In the genomic region with DNA sequence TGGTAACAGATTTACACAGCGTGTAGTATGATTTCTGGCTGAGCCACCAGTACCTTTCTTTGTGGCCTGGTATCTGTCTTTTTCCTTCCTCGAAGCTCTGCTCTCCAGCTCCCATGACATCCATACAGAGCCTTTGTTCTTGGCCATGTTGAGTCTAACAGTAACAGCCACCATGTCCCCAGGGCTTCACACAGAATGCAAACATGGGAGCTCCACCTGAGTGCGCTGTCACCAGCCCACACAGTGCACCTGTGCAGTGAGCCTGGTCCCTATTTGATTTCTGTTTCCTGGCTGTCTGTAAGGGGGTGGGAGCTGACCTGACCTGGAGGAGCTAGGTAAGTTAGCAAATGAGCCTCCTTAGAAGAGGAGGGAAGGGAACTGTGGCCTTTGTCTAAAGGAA, we compare ENCODE assay signal across 23 mouse cellular contexts.
DNase-seq lines count a peak whose midpoint lies in the region; TF ChIP-seq lines count a peak whose summit lies in the region.
"Had no signal": no experiment of that assay in that cellular context is flagged by ENCODE, and none has a peak within 500 bp of the region (broad histone marks: within the 10 kb centered on the region; RNA-seq: fewer than 3 reads in every experiment).

No protein-coding gene starts in this region.

- no peak overlapping the region for H3K4me3 ChIP-seq in kidney, adult 2 months (ENCODE audit: insufficient read depth, low read depth, low read length)
- H3K4me3 ChIP-seq in embryonic facial prominence, embryonic 10.5 days: no peak overlapping the region
- no peak overlapping the region for H3K4me3 ChIP-seq in macrophage (ENCODE audit: inconsistent target)
- H3K4me3 ChIP-seq: embryonic facial prominence, embryonic 13.5 days; forebrain, embryonic 13.5 days; forebrain, embryonic 15.5 days had no signal

- H3K9me3 ChIP-seq in embryonic facial prominence, embryonic 10.5 days: no peaks in the 10 kb centered on the region
- H3K9me3 ChIP-seq: embryonic facial prominence, embryonic 13.5 days; forebrain, embryonic 13.5 days; forebrain, embryonic 15.5 days had no signal

- H3K27me3 ChIP-seq in kidney, adult 2 months (replicated peaks; ENCODE audit: control insufficient read depth, insufficient read depth, low read length): no peaks in the 10 kb centered on the region
- no peaks in the 10 kb centered on the region for H3K27me3 ChIP-seq in embryonic facial prominence, embryonic 10.5 days (replicated peaks; ENCODE audit: low read depth, poor library complexity, severe bottlenecking)
- H3K27me3 ChIP-seq: CH12.LX; embryonic facial prominence, embryonic 13.5 days; forebrain, embryonic 13.5 days; forebrain, embryonic 15.5 days; Patski had no signal

- DNase-seq in heart, adult 11 months: peak; percentile 85
- no peak for DNase-seq in heart, postnatal 36 days
- no peak for DNase-seq in kidney, adult 2 months
- DNase-seq in kidney, adult 11 months: no peak
- no peak for DNase-seq in embryonic facial prominence, embryonic 10.5 days (ENCODE audit: low spot score)
- DNase-seq in right cerebral cortex, adult 18-20 months: no peak
- DNase-seq in left cerebral cortex, adult 9 months (ENCODE audit: low spot score in 2 of 2): no peak
- DNase-seq: adrenal gland, adult 8-10 months; adrenal gland, postnatal 14 days; adrenal gland, postnatal 36 days; B cell, adult 2 months; cerebellum, adult 11-12 months; cerebellum, adult 2 months; cerebellum, adult 9-10 months; cerebellum, postnatal 10 days; cerebellum, postnatal 25 days had no signal

- peak overlapping the region; percentile 51; the same call in 1 of the 2 replicates for H3K27ac ChIP-seq in kidney, adult 2 months (ENCODE audit: insufficient read depth, low read depth, low read length)
- peak overlapping the region; percentile 48 for H3K27ac ChIP-seq in embryonic facial prominence, embryonic 10.5 days (replicated peaks)
- H3K27ac ChIP-seq in macrophage: peak overlapping the region; percentile 7; the same call in 1 of the 2 replicates
- H3K27ac ChIP-seq: embryonic facial prominence, embryonic 13.5 days; forebrain, embryonic 13.5 days; forebrain, embryonic 15.5 days had no signal

- no peak for TF ChIP-seq POLR2A in kidney, adult 2 months (IDR thresholded peaks at IDR 0.05; ENCODE audit: low read depth, low read length)

- peaks cover 27% of the 10 kb centered on the region for H3K4me1 ChIP-seq in kidney, adult 2 months (ENCODE audit: control insufficient read depth, insufficient read depth, low read length)
- peaks cover 24% of the 10 kb centered on the region for H3K4me1 ChIP-seq in embryonic facial prominence, embryonic 10.5 days

- WGBS in kidney, adult 2 months: 83% methylated on average over 3 of the region's 3 CpGs
- WGBS in embryonic facial prominence, embryonic 10.5 days: 88% methylated on average over 3 of the region's 3 CpGs
- whole genome bisulfite sequencing in macrophage (ENCODE audit: missing documents): 96% methylated on average over 3 of the region's 3 CpGs

- TF ChIP-seq CTCF in kidney, adult 2 months (conservative IDR thresholded peaks at IDR 0.05; ENCODE audit: insufficient read depth, insufficient read length, low read depth, low read length): no peak

- intact Hi-C loops in heart, postnatal 36 days (cut with DNase I): no loop called here

- H3K36me3 ChIP-seq in kidney, adult 2 months (ENCODE audit: control insufficient read depth, insufficient read depth, low read length): no peaks in the 10 kb centered on the region; the same call in 1 of the 2 replicates
- H3K36me3 ChIP-seq in embryonic facial prominence, embryonic 10.5 days (replicated peaks): no peaks in the 10 kb centered on the region
- H3K36me3 ChIP-seq in macrophage (ENCODE audit: inconsistent target): no peaks in the 10 kb centered on the region
- H3K36me3 ChIP-seq: embryonic facial prominence, embryonic 13.5 days; forebrain, embryonic 15.5 days; G1E had no signal

- H3K79me2 ChIP-seq in macrophage (ENCODE audit: inconsistent target): no peaks in the 10 kb centered on the region
